Mouse (Mus musculus) WW6 (cell line): ENCODE results near the gene Isg20l2.

Source experiments
- DNase-seq: peaks from one replicate; pipeline ENCODE4 v3.0.0-alpha.2; 2013; ENCODE audit warnings: low read depth, low spot score

Gene Isg20l2

GRCm38 (mm10) chr3:87910573-87911141 is 19.5 kb upstream of the Isg20l2 start:
- peak; percentile 90 for DNase-seq

DNA sequence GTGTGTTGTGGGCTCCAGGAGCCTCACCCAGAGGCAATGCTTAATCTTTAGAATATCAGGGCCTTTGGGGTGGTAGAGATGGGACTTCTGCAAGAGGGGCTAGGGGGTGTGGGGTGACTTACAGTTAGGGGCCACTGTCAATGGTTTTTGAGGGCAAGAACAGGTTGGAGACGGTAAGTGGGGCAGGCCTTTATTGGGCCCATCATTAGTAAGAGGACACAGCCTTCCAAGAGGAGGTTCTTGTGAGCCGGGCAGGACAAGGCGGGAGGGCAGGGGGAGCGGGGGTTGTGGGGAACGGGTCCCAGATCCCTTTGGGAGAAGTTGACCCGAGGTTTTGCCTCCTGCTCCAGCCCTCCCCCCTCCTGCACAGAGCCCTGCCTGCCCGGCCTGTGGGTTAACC is 16.6 kb upstream of the Isg20l2 start:
- DNase-seq: no peak

- DNase-seq: no peak
Observed at GRCm38 (mm10) chr3:87913891-87914290, 16.2 kb upstream of the Isg20l2 start.

DNA sequence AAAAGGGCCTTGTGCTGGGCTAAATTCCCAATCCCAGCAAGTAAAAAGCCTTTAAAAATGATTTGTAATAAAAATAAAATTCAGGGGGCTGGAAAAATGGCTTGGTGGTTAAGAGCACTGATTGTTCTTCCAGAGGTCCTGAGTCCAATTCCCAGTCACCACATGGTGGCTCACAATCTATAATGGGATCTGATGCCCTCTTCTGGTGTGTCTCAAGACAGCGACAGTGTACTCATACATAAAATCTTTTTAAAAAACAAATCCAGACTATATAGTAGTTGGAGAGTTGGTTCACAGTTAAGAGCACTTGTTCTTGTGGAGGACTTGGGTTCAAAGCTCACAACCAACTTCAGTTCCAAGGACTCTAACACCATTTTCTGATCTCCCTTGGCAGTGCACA is 13.1 kb upstream of the Isg20l2 start:
- DNase-seq: no peak

- DNase-seq: no peak
Observed at GRCm38 (mm10) chr3:87918551-87918950, 11.6 kb upstream of the Isg20l2 start.

DNA sequence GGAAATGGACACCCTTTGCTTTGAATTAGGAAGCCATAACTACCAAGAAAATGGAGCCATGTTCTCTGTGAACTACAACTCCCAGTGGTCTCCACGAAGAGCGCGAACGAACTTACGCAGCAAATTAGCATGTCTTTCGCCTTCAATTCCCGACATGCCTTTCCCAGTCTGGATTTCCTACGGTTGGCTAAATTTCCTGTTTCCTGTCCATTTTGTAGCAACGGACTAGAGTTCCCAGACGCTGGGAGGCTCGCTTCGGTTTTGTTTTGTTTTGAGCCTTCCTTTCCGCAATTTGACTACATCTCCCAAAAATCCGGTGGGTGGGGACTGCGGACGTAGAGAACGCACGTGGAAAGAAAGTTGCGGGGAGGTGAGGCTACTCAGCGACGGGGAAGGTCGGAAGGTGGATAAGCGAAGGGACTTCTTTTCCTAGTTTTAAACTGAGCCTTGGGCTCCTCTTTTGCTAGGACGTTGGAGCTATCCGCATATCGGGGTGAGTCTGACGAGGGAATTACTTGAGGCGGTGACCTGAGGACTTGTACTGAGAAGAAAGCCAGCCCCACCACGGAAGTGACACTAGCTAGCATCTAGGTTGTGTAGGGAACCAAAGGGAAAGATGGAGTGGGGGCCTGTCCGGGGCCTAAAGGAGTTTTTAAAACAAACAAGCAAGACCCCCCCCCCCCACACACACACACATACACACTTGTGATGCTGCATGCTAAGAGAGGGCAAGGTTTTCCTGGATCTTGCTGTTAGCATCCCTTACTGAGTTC is 10.6 kb upstream of the Isg20l2 start, which contains the start of gene Mrpl24:
Gene Mrpl24 (plus strand): TSS at position 171 of the 773 bp plus-strand sequence.
- DNase-seq: peak; percentile 67

DNA sequence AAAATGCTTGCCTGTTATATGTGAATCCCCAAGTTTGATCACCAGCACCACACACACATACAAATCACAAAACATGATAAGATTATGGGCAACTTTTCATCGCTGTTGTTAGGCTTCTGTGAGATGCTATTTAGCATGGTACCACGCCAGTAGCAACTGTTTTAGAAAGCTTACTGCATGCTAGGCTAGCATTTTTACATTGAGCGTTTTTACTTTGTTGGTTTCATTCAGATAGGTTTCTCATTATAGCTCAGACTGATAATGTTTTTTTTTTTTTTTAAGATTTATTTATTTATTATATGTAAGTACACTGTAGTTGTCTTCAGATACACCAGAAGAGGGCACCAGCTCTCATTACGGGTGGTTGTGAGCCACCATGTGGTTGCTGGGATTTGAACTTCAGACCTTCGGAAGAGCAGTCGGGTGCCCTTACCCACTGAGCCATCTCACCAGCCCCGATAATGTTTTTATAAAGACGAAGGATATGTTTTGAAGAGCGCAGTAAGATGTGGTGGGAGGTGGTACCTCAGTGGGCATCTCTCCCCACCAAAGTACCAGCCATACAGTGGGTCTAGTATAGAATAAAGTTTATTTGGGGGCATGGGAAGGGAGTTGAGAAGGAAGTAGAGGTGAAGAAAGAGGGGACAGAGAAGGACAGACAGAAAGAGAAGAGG is 9.7 kb upstream of the Isg20l2 start:
- no peak for DNase-seq

- DNase-seq: no peak
Observed at GRCm38 (mm10) chr3:87924996-87925395, 5.1 kb upstream of the Isg20l2 start.

DNA sequence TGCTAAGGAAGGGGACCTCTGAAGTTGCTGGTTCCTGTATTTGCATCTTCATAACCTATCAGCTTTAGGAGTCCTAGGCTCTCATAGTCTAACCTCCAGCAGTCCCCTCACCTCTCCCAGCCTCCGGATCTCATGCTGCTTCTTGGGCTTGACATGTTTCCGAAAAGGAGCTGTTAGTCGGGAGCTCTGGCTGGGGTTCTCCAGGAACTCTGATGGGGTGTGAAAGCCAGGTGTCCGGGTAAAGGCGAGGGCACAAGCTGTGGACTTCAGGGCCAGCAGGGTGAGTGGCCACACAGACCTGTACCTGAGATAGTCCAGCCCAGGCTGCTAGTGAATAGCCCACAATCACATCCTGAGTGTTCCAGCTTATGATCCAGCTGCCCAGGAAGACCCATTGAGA is 2.7 kb upstream of the Isg20l2 start:
- DNase-seq: no peak

GRCm38 (mm10) chr3:87929341-87930077 is 605 bp upstream of the Isg20l2 start:
- DNase-seq: no peak

GRCm38 (mm10) chr3:87934026-87934425 is 3.9 kb downstream of the Isg20l2 start:
- DNase-seq: no peak

- no peak for DNase-seq
Observed at GRCm38 (mm10) chr3:87934501-87934900, 4.4 kb downstream of the Isg20l2 start.

GRCm38 (mm10) chr3:87935201-87935600 is 5.1 kb downstream of the Isg20l2 start:
- DNase-seq: no peak

DNA sequence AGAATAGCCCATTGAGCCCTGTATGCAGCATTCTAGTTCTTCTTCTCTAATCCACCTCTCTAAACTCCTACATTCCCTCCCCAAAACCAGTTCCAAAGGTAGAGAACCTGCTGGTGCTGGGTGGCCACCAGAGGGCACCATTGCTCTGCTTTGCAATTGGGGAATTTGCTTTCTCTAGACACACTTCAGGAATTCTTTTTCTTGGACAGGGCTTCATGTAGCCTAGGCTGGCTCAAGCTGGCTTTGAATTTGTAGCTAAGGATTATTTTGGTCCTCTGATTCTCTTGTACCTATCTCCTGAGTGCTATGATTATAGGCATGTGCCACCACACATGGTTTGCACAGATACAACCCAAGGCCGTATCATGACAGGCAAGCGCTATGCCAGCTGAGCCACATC is 5.7 kb downstream of the Isg20l2 start:
- no peak for DNase-seq

GRCm38 (mm10) chr3:87940611-87941010 is 10.5 kb downstream of the Isg20l2 start:
- no peak for DNase-seq

GRCm38 (mm10) chr3:87942471-87942870 is 12.4 kb downstream of the Isg20l2 start:
- DNase-seq: no peak

DNA sequence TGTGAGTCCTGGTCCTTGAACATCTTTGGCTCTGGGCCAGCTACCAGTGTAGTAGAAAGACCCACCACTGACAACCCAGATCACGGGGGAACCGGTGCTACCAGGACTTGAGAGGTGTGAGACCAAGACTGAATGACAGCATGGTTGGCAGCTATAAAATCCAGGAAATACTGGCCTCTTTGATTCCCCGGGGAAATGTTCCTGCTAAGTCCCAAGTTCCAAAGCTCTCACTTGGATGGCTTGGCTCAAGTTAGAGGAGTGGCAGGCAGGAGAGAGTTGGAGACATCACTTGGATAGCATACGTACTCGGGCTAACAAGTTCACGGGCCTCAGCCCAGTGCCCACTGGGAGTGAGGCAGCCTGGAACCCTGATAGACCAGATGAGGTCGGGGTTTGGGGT is 13.5 kb downstream of the Isg20l2 start:
- no peak for DNase-seq

DNA sequence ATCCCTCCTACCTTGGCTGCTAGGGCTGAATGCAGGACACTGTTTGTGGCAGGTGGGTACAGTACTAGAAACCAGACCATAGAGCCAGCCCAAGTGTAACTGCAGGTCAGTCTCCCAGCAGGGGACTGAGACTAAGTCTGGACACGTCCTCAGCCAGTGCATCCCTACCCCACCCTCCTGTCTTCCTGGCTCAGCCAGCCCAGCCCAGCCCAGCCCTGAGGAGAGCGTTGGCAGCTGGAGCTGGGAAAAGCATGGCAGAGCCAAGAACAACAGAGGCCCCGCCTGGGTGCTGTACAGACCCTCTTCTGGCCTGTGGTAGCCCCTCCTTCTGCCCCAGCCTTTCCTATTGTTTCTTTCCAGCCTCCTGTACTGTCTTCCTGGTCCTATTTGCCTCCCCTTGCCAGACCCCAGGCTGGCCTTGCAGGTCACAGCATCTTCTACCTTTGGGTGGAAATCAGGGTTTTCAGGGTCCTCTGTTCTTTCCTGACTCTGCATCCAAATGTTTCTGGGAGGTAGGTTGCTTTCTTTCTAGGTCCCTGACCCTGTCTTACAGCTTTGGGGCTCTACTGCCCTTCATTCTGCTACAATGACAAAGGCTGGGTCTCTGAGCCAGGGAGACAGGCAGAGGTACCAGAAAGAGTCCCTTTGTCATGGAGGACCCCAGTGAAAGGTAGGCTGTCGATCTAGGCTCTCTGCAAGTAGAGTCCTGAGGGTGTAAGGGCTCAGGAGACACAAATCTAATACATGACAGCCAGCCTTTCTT is 14.9 kb downstream of the Isg20l2 start:
- no peak for DNase-seq

GRCm38 (mm10) chr3:87945781-87946540 is 15.8 kb downstream of the Isg20l2 start:
- no peak for DNase-seq

DNA sequence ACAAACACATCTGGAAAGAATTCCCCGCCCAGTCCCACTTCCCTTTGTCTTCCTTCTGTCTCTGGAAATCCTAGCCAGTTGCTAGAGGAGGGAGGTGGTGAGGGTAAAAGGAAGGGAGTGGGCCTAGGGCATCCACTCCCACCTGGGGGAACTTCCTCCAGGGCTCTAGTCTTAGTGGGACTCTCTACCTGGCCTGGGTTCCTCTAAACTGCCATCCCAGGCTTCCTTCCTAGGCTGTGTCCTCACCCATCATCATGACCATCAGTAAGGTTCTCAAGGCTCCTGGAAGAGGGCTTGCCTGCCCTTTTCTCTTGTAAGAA is 16.4 kb downstream of the Isg20l2 start:
- no peak for DNase-seq
